Mouse (Mus musculus): ENCODE data around the gene Mfsd14a.

DNA sequence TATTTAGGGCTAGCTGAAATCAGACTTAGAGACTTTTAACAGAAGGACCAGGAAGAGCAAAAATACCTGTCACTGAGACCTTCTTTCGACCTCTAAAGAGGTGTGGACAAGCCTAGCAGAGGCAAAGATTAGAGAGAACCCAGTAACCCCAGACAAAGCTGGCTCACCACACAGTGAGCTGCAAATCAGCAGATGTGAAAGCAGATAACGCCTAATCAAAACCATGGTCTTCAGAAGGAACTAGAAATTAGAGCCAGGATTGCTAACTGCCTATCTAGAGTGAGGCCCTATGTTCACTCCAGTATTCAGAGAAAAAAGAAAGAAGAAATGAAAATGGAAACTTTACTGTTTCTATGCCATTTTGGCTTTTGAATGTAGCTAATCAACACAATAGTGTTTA is 20.1 kb downstream of the Mfsd14a start:
- TF ChIP-seq POLR2A (IDR thresholded peaks at IDR 0.05; ENCODE audit: borderline replicate concordance, low read depth, low read length) (no peak), CTCF (IDR thresholded peaks at IDR 0.05; ENCODE audit: low read depth, low read length) (no peak)
